Mouse (Mus musculus) liver, embryonic 15.5 days (tissue): ENCODE measurements at regions not wholly inside any gene's neighbourhood (a gene's known extent, or its start where the extent isn't known, plus 50 kb on each side); places are given as distances from the start of the nearest gene placed in this dataset.

ENCODE experiments used
- ATAC-seq: fragments of 200-750 bp; cut with Nextera tagmentation; 2 replicates; pipeline ENCODE4 v1.8.0; 2017; ENCODE audit warnings: moderate number of reproducible peaks, mild to moderate bottlenecking, moderate library complexity; ENCODE audit not compliant: insufficient read depth
- H3K27ac ChIP-seq: fragments of 300-500 bp; sonication (generic); replicated peaks from 2 replicates; pipeline ENCODE4 v1.5.1; 2015; ENCODE audit warnings: mild to moderate bottlenecking, inconsistent platforms
- H3K27me3 ChIP-seq: fragments of 300-500 bp; sonication (generic); 2 replicates; pipeline ENCODE4 v1.6.1; 2015; ENCODE audit warnings: mild to moderate bottlenecking, inconsistent platforms
- H3K36me3 ChIP-seq: fragments of 300-500 bp; sonication (generic); replicated peaks from 2 replicates; pipeline ENCODE4 v1.6.1; 2015; ENCODE audit warnings: moderate library complexity, mild to moderate bottlenecking, inconsistent platforms
- H3K4me1 ChIP-seq: fragments of 300-500 bp; sonication (generic); replicated peaks from 2 replicates; pipeline ENCODE4 v1.6.1; 2015; ENCODE audit warnings: inconsistent platforms
- H3K4me2 ChIP-seq: fragments of 300-500 bp; sonication (generic); 2 replicates; pipeline ENCODE4 v1.6.1; 2015; ENCODE audit warnings: moderate library complexity, mild to moderate bottlenecking, inconsistent platforms
- H3K4me3 ChIP-seq: fragments of 300-500 bp; sonication (generic); replicated peaks from 2 replicates; pipeline ENCODE4 v1.5.1; 2015; ENCODE audit warnings: mild to moderate bottlenecking, inconsistent platforms
- H3K9ac ChIP-seq: fragments of 300-500 bp; sonication (generic); 2 replicates; pipeline ENCODE4 v1.6.1; 2015; ENCODE audit warnings: moderate library complexity, mild to moderate bottlenecking, inconsistent platforms
- H3K9me3 ChIP-seq: fragments of 300-500 bp; sonication (generic); replicated peaks from 2 replicates; pipeline ENCODE4 v1.6.1; 2016; ENCODE audit warnings: inconsistent platforms
- WGBS: fragments of 180-500 bp; shearing (Covaris S2); methylation state at CpG from one replicate; pipeline ENCODE4 v1.1.7; 2015; ENCODE audit warnings: mixed read lengths; ENCODE audit not compliant: insufficient replicate concordance; 5-methylcytosine and 5-hydroxymethylcytosine counted together

DNA sequence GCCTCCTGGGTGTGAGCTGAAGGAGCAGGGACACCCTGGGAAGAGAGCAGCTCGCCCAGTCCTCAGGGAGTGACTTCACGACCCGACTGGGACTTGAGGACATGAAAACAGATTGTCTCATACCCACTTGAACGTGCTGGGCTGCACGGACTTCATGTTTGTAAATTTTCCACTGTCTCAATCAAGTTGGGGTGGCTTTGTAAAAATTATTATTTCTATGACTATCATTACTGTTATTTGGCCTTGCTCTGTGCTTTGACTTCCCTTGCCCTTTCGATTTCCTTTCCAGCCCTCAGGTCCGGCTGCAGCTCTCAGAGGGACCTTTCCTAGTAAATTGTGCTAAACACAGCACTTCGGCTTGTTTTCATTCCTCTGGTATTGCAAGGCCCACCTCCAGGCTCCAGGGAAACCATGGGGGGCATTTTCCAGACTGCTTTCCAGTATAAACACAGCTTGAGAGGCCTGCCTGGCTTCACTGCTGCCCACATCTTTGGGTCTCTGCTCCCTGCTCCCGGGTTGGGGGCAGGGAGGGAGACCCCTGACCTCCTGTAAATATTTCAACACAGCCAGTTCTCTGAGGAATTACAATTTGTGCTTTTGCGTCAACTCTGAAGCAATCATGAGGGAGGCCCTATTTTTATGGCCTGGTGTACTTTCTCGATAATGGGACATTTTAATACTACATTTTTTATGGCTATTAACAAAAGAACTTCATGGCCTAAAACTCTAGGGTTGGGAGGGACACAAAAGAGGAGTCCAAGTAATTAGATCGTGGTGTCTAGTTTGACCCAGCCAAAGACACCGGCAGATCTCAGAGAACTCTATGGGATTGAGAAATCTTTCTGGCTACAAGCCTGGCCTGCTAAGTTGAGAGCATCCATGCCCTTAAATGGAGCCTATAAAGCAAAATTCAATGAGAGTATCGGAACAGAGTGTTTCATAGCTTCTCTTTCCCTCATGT is 68.9 kb upstream of the Errfi1 start:
- Histone ChIP-seq H3K27me3 (no peaks in the 10 kb centered on the region), H3K4me1 (peaks cover 28% of the 10 kb centered on the region), H3K27ac (peak overlapping the region; percentile 73), H3K9ac (no peak overlapping the region), H3K9me3 (no peaks in the 10 kb centered on the region), H3K4me3 (no peak overlapping the region), H3K36me3 (no peaks in the 10 kb centered on the region), H3K4me2 (no peak overlapping the region)
- peak; percentile 58 for ATAC-seq
- 50% methylated on average over 14 of the region's 14 CpGs for WGBS

DNA sequence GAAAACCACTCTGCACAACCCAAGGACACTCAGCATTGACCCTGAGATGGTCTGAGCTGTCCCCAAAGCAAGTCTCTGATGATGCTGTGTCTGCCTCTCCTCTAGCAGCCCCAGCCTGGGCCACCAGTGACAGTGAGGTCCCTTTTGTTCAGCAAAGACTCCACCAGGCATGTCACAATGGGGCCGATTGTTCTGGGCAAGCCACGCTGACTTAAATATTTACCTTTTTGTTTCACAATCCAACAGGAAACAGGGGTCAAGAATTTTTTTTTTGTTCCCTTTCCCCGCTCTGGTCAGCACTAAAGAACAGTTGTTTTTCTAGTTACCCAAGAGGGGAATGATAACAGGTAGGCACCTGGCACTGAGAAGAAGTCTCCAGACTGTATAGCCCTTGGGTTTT is 72.4 kb upstream of the Errfi1 start:
- H3K4me3 ChIP-seq = no peak overlapping the region
- H3K9me3 ChIP-seq = no peaks in the 10 kb centered on the region
- WGBS = 37% methylated on average over 3 of the region's 3 CpGs
- peaks cover 23% of the 10 kb centered on the region for H3K4me1 ChIP-seq
- H3K27me3 ChIP-seq = no peaks in the 10 kb centered on the region
- H3K9ac ChIP-seq = no peak overlapping the region
- no peak overlapping the region for H3K4me2 ChIP-seq
- peak; percentile 45; the same call in 1 of the 2 replicates for ATAC-seq
- H3K36me3 ChIP-seq = no peaks in the 10 kb centered on the region
- peak overlapping the region; percentile 71 for H3K27ac ChIP-seq

DNA sequence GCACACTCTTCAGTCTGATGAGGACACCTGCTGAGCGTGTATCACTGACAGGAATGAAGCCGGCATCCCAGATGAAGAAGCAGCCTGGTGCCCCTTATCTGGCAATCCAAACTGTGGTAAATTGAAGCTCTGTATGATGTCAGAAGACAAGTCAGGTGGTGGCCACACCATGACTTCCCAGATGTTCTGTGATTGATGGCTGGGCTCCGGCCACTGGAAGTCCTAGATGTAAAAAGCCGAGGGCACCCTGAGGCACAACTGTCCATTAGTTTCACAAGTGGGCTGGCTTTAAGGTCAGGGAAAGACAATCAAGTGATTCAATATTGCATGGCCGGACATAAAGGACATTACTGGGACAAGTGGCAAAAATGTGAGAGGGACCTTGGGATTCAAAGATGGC is 74.4 kb upstream of the Errfi1 start:
- ATAC-seq = no peak
- no peak overlapping the region for H3K27ac ChIP-seq
- WGBS = 57% methylated on average over 5 of the region's 5 CpGs

DNA sequence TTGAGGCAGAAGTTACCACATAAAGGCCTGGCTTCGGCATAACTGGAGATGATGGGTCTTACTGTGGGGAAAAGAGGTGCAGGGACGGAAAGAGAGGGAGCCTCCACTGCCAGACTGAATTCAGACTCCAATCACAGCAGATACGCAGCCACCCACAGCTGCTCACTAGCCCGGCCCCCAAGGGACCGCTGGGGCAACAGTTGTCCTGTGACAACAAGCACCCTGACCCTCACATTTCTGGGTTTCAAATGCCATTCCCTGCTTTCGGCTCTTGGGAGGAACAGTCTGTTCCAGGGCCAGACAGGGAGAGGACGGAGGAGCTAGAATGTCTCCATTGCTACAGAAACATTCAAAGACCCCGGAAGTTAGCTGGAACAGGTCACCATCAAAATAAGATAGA is 75.0 kb upstream of the Errfi1 start:
- WGBS = 51% methylated on average over 8 of the region's 8 CpGs
- Histone ChIP-seq H3K9ac (no peak overlapping the region), H3K4me3 (no peak overlapping the region), H3K27me3 (no peaks in the 10 kb centered on the region), H3K36me3 (no peaks in the 10 kb centered on the region), H3K27ac (no peak overlapping the region), H3K4me2 (no peak overlapping the region), H3K9me3 (no peaks in the 10 kb centered on the region), H3K4me1 (peaks cover 18% of the 10 kb centered on the region)
- no peak for ATAC-seq

More for the DNA sequence above, 74.4 kb upstream of the Errfi1 start:
- Histone ChIP-seq H3K4me2 (no peak overlapping the region), H3K4me1 (peaks cover 20% of the 10 kb centered on the region), H3K4me3 (no peak overlapping the region), H3K9ac (no peak overlapping the region), H3K27me3 (no peaks in the 10 kb centered on the region), H3K36me3 (no peaks in the 10 kb centered on the region), H3K9me3 (no peaks in the 10 kb centered on the region)

DNA sequence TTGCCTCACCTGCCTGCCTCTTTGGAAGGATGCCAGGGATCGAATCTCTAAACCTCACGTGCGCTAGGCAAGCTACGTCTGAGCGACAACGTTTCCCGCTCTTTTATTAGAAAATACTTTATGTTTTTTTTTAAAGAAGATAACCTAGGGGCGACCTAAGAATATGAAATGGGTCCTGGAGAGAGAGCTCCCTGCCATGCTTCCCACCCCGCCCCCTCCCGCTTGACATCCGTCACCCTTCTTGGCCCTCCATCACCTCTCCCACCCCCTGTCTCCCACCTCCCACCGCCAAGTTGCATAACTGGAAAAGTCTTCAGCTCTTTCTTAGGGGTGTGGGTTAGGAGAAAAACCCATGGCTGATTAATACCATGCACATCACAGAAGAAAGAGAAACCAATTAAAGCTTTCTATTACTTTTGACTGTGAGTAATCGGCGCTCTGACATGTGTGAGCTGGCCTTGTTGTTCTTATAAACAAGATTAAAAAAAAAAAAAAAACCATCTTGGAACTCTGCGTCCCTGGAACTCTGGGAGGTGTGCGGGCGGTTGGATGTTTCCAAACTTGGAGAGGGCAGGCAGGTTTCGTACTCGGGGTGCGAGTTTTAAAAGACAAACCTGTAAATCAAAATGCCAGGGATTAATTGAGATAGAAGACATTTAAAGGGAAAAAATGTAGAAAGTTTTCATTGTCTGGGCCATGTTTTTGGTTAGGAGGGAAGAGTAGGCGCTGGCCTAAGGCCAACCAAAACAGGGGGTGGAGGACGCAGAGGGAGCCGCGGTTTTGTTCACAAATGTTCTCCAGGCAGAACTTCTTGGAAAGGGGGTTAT is 77.8 kb upstream of the Errfi1 start:
- Histone ChIP-seq H3K4me3 (no peak overlapping the region), H3K4me2 (no peak overlapping the region), H3K9ac (no peak overlapping the region), H3K36me3 (no peaks in the 10 kb centered on the region), H3K27me3 (no peaks in the 10 kb centered on the region), H3K27ac (no peak overlapping the region), H3K4me1 (0 out of 2 replicates have a peak, but pooled peaks cover 9% of the 10 kb centered on the region), H3K9me3 (no peaks in the 10 kb centered on the region)
- ATAC-seq = no peak
- 73% methylated on average over 24 of the region's 24 CpGs for WGBS

DNA sequence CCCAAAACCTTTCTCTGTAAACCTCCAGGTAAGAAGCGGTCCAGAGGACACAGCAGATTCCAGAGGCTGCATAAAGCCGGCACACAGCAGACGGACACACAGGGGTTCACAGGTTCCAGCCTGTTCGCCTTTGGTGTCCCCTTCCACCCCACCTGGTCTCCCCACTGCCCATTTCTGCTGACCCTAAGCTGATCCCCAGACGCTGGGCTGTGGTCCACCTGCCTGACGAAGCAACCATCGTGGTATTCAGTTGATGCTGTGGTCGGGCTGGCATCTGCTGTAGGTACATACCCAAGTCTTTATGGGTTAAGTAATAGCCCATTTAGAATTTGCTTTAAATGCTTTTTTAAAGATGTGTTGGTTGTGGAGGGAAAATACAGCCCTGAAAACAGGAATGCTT is 78.4 kb upstream of the Errfi1 start:
- Histone ChIP-seq H3K36me3 (no peaks in the 10 kb centered on the region), H3K27me3 (no peaks in the 10 kb centered on the region), H3K4me3 (no peak overlapping the region), H3K4me2 (no peak overlapping the region), H3K4me1 (0 out of 2 replicates have a peak, but pooled peaks cover 6% of the 10 kb centered on the region), H3K27ac (no peak overlapping the region), H3K9ac (no peak overlapping the region), H3K9me3 (no peaks in the 10 kb centered on the region)
- WGBS = 75% methylated on average over 8 of the region's 8 CpGs
- ATAC-seq = no peak

DNA sequence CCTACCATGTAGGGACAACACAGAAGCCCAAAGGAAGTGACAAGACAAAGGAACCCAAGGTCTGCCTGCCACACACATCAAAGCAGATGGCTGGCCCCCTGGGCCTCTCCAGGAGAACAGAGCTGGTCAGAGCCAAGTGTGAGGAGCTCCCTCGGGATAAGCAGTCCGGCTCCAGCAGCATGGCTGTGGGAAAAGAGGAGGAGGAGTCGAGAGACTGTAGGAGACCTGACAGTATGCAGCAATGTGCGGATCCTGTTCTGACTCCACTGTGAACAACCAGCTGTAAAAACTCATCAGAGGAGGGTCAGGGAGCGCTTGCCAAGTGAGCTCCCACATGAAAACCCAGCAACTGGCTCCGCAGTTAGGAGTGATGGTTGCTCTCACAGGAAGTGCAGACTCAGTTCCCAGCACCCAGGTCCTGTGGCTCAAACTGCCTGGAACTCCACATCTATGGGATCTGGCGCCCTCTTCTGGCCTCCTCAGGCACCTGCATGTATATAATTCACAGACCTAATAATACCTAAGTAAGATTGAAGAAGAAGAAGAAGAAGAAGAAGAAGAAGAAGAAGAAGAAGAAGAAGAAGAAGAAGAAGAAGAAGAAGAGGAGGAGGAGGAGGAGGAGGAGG is 79.3 kb upstream of the Errfi1 start:
- Histone ChIP-seq H3K27ac (no peak overlapping the region), H3K27me3 (no peaks in the 10 kb centered on the region), H3K36me3 (no peaks in the 10 kb centered on the region), H3K9ac (no peak overlapping the region), H3K4me1 (0 out of 2 replicates have a peak, but pooled peaks cover 6% of the 10 kb centered on the region), H3K9me3 (no peaks in the 10 kb centered on the region), H3K4me3 (no peak overlapping the region), H3K4me2 (no peak overlapping the region)
- ATAC-seq = no peak
- 72% methylated on average over 7 of the region's 7 CpGs for WGBS

DNA sequence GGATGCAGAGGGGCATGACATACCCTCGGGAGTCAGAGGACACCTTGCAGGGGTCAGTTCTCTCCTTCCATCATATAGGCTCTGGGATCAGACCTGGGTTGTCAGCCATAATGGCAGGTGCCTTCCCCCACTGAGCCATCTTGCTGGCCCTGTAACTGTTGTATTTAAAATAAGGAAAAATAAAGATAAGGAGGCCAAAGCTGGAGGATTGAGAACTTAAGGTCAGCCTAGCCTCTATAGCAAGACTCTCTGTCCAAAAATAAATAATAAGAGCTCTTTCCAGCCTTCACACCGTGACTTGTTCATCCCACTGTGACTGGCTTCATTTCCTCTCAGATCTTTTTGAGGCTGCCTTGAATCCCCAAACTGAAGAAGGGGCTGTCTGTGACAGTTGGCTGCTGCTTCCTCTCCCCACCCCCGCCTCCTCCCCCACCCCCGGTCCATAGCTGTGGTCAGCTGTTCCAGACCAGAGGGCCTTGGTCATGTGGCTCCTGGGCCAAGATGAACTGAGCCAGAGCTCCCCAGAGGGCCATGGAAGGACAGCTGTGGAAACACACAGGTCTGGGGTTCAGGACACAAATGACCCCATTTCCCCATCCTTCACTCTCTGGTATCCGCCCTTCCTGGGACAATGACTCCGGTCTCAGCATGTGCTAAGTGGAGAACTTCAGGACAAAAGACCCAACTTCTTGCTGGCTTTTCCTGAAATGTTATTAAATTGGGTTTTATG is 81.6 kb upstream of the Errfi1 start:
- Histone ChIP-seq H3K9me3 (no peaks in the 10 kb centered on the region), H3K36me3 (no peaks in the 10 kb centered on the region), H3K9ac (no peak overlapping the region), H3K4me2 (no peak overlapping the region), H3K27ac (no peak overlapping the region), H3K4me3 (no peak overlapping the region), H3K27me3 (no peaks in the 10 kb centered on the region), H3K4me1 (no peaks in the 10 kb centered on the region)
- no peak for ATAC-seq
- WGBS = 45% methylated on average over 6 of the region's 6 CpGs

DNA sequence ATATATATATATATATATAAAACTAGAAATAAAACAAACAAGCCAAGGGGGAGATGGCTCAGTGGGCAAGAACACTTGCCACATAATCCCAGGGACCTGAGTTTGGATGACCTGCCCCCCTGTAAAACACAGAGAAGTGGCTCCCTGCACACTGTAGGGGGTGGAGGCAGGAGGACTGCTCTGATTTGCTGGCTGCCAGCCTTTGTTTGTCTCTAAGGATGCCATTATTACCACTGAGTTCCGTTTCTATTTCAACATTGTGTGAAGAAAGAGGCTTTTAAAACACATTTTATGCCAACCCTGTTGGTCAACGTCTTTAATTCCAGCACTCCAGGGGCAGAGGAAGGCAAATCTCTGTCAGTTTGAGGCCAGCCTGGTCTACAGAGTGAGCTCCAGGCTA is 82.2 kb upstream of the Errfi1 start:
- H3K4me3 ChIP-seq = no peak overlapping the region
- WGBS = 47% methylated on average over 2 of the region's 2 CpGs

DNA sequence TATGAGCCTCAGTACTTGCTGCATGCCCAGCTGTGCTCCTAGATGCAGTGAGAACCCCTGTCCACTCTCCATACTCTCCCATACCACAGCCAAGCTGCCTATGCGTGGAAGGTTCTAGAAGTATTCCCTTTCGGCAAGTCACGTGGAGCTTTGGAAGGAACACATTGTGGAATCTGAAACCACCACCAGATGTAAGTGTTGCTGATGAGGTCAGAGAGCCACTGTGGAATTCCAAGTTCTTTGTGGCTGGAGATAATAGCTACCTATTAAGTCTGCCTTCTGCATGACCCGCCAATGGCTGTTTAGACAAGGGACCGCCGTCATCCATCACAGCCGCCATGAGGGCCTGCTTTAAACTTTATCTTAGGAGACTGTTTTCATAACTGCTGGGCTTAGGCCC is 84.7 kb upstream of the Errfi1 start:
- 71% methylated on average over 7 of the region's 7 CpGs for WGBS
- Histone ChIP-seq H3K9ac (no peak overlapping the region), H3K9me3 (no peaks in the 10 kb centered on the region), H3K4me1 (no peaks in the 10 kb centered on the region), H3K36me3 (no peaks in the 10 kb centered on the region), H3K4me3 (no peak overlapping the region), H3K4me2 (no peak overlapping the region), H3K27me3 (no peaks in the 10 kb centered on the region), H3K27ac (no peak overlapping the region)
- no peak for ATAC-seq

More for the DNA sequence above, 82.2 kb upstream of the Errfi1 start:
- H3K4me2 ChIP-seq = no peak overlapping the region
- no peak overlapping the region for H3K9ac ChIP-seq
- no peak for ATAC-seq
- H3K27me3 ChIP-seq = no peaks in the 10 kb centered on the region
- no peaks in the 10 kb centered on the region for H3K9me3 ChIP-seq
- H3K27ac ChIP-seq = no peak overlapping the region
- no peaks in the 10 kb centered on the region for H3K4me1 ChIP-seq
- no peaks in the 10 kb centered on the region for H3K36me3 ChIP-seq
